In genomic region chr7:45718331-45718730, GRCm38 (mm10) we compare ENCODE assay signal across 8 mouse cellular contexts. TPM values are rescaled to one million over a fixed set of nuclear protein-coding genes. Genes with fewer than 3 reads are reported as not detected.
DNase-seq lines count a peak whose midpoint lies in the region; ATAC-seq and TF ChIP-seq lines count a peak whose summit lies in the region.

No protein-coding gene starts in this region.

- peak overlapping the region; percentile 91 for H3K27ac ChIP-seq in heart, embryonic 11.5 days (ENCODE audit: low read depth, low read length)
- peak overlapping the region; percentile 90 for H3K27ac ChIP-seq in forebrain, embryonic 13.5 days
- peak overlapping the region; percentile 78 for H3K27ac ChIP-seq in liver, embryonic 14.5 days

- intact Hi-C loops in heart, postnatal 25 days (cut with DNase I) = loop anchor here (10.0 kb wide), 1 partner anchor 854 kb away; the partner anchor contains the start of gene Ptov1

- H3K4me2 ChIP-seq in heart, embryonic 11.5 days = peak overlapping the region; percentile 96
- H3K4me2 ChIP-seq in forebrain, embryonic 13.5 days = peak overlapping the region; percentile 96
- peak overlapping the region; percentile 81 for H3K4me2 ChIP-seq in liver, embryonic 14.5 days (ENCODE audit: low read depth)

- TF ChIP-seq EP300 in liver, embryonic 14.5 days (IDR thresholded peaks at IDR 0.05; ENCODE audit: low read depth) = no peak

- ATAC-seq in heart, embryonic 11.5 days (replicated peaks; ENCODE audit: insufficient number of reproducible peaks, low FRiP score, low TSS enrichment) = no peak
- ATAC-seq in forebrain, embryonic 13.5 days = peak; percentile 3; the same call in 1 of the 2 replicates
- no peak for ATAC-seq in liver, embryonic 14.5 days (ENCODE audit: insufficient read depth)

- H3K79me3 ChIP-seq in C2C12 (ENCODE audit: low read depth) = peaks cover 49% of the 10 kb centered on the region

- under 1% methylated on average over 20 of the region's 20 CpGs for WGBS in heart, embryonic 11.5 days (ENCODE audit: insufficient replicate concordance)
- under 1% methylated on average over 20 of the region's 20 CpGs for WGBS in forebrain, embryonic 13.5 days
- under 1% methylated on average over 20 of the region's 20 CpGs for WGBS in liver, embryonic 14.5 days (ENCODE audit: insufficient replicate concordance)

- no peaks in the 10 kb centered on the region for H3K9me3 ChIP-seq in heart, embryonic 11.5 days (replicated peaks; ENCODE audit: control insufficient read depth, low read length)
- H3K9me3 ChIP-seq in forebrain, embryonic 13.5 days (replicated peaks) = no peaks in the 10 kb centered on the region
- H3K9me3 ChIP-seq in liver, embryonic 14.5 days (ENCODE audit: control insufficient read depth, low read length) = no peaks in the 10 kb centered on the region

- peaks cover 23% of the 10 kb centered on the region for H3K36me3 ChIP-seq in heart, embryonic 11.5 days (ENCODE audit: control insufficient read depth, insufficient read depth, low read length)
- H3K36me3 ChIP-seq in C2C12 (ENCODE audit: control insufficient read depth, insufficient read depth) = peaks cover 36% of the 10 kb centered on the region
- H3K36me3 ChIP-seq in forebrain, embryonic 13.5 days (ENCODE audit: poor library complexity, severe bottlenecking) = peaks cover 46% of the 10 kb centered on the region
- peaks cover 30% of the 10 kb centered on the region for H3K36me3 ChIP-seq in liver, embryonic 14.5 days (replicated peaks; ENCODE audit: control insufficient read depth, insufficient read depth, low read depth)

- H3K4me3 ChIP-seq in heart, embryonic 11.5 days (ENCODE audit: low read depth, low read length) = peak overlapping the region; percentile 97
- peak overlapping the region; percentile 71 for H3K4me3 ChIP-seq in C2C12 (ENCODE audit: insufficient read depth, poor library complexity, severe bottlenecking)
- H3K4me3 ChIP-seq in forebrain, embryonic 13.5 days = peak overlapping the region; percentile 93
- H3K4me3 ChIP-seq in liver, embryonic 14.5 days (ENCODE audit: insufficient read depth in 1 of 2, low read depth in 2 of 2, low read length in 2 of 2) = peak overlapping the region; percentile 88 to 90

- TF ChIP-seq CTCF in C2C12 (IDR thresholded peaks at IDR 0.05; ENCODE audit: control insufficient read depth, insufficient read depth, insufficient read length) = no peak
- no peak for TF ChIP-seq CTCF in liver, embryonic 14.5 days (IDR thresholded peaks at IDR 0.05; ENCODE audit: low read depth)

- H3K9ac ChIP-seq in heart, embryonic 11.5 days (ENCODE audit: low read depth, low read length) = peak overlapping the region; percentile 99
- peak overlapping the region; percentile 98 for H3K9ac ChIP-seq in forebrain, embryonic 13.5 days
- H3K9ac ChIP-seq in liver, embryonic 14.5 days (replicated peaks) = peak overlapping the region; percentile 99

- H3ac ChIP-seq in C2C12 (ENCODE audit: control insufficient read depth, insufficient read length, low read depth) = peak overlapping the region; percentile 78

- DNase-seq in heart, postnatal 25 days (ENCODE audit: low spot score) = no peak
- DNase-seq in liver, embryonic 14.5 days (ENCODE audit: low read depth in 3 of 3, low spot score in 3 of 3) = no peak
- DNase-seq in adrenal gland, postnatal 14 days = no peak
- DNase-seq in yolk sac, embryonic 10.5 days (ENCODE audit: low spot score) = no peak
- no peak for DNase-seq in urinary bladder, adult 18-20 months (ENCODE audit: low spot score in 2 of 2)

- H3K4me1 ChIP-seq in heart, embryonic 11.5 days (ENCODE audit: control insufficient read depth, insufficient read depth, low read length) = peaks cover 41% of the 10 kb centered on the region
- H3K4me1 ChIP-seq in forebrain, embryonic 13.5 days = peaks cover 49% of the 10 kb centered on the region
- peaks cover 21 to 26% of the 10 kb centered on the region in 2 experiments for H3K4me1 ChIP-seq in liver, embryonic 14.5 days (replicated peaks; ENCODE audit: control insufficient read depth in 2 of 2, insufficient read depth in 2 of 2, low read length in 1 of 2)

- peaks cover 74% of the 10 kb centered on the region for H3K79me2 ChIP-seq in C2C12 (ENCODE audit: control insufficient read depth, insufficient read depth)

- H3K27me3 ChIP-seq in heart, embryonic 11.5 days (ENCODE audit: control insufficient read depth, insufficient read depth, low read length) = no peaks in the 10 kb centered on the region
- no peaks in the 10 kb centered on the region for H3K27me3 ChIP-seq in C2C12 (ENCODE audit: control insufficient read depth, insufficient read depth, insufficient read length)
- H3K27me3 ChIP-seq in forebrain, embryonic 13.5 days = no peaks in the 10 kb centered on the region
- no peaks in the 10 kb centered on the region for H3K27me3 ChIP-seq in liver, embryonic 14.5 days (ENCODE audit: control insufficient read depth, insufficient read depth, low read length)

TF ChIP-seq in C2C12, 6 proteins besides CTCF, POLR2A, EP300 and RAD21:
- TF ChIP-seq MYOD1 (IDR thresholded peaks at IDR 0.05; ENCODE audit: control insufficient read depth, insufficient read length, low read depth) (no peak), MAX (IDR thresholded peaks at IDR 0.05) (no peak)
TF ChIP-seq in C2C12: peak in this region for 0.

RNA-seq across cellular contexts. Expression of gene Sphk2, which starts 0.5 kb away (rescaled TPM):
- 13.2 and 17.3 TPM in 2 replicates for polyA plus RNA-seq in heart, embryonic 11.5 days (2014; fragmentation: Nextera tagmentation; extraction: Ambion mirVana)
- 10 to 100 TPM; 15.8 to 16.7 TPM for total RNA-seq in heart, postnatal 25 days (2021)
- polyA plus RNA-seq in C2C12 (2012; fragmentation: generic; extraction: Trizol) = 16.9 TPM
- 25.3 and 29.7 TPM in 2 replicates for polyA plus RNA-seq in forebrain, embryonic 13.5 days (2015; fragmentation: Nextera tagmentation; extraction: Ambion mirVana)
- polyA plus RNA-seq in liver, embryonic 14.5 days (2012; rRNA removed) = 7.6 and 9.1 TPM in 2 replicates
- 5.8 and 9.0 TPM in 2 replicates for polyA plus RNA-seq in liver, embryonic 14.5 days (2014; fragmentation: Nextera tagmentation; extraction: Ambion mirVana)
- total RNA-seq in adrenal gland, postnatal 14 days (2021) = 32.3 and 34.4 TPM in 2 replicates

RNA-seq across cellular contexts. Expression of gene Fam83e, which starts 2.7 kb away (rescaled TPM):
- polyA plus RNA-seq in heart, embryonic 11.5 days (2014; fragmentation: Nextera tagmentation; extraction: Ambion mirVana) = 0.58 and 0.67 TPM in 2 replicates
- total RNA-seq in heart, postnatal 25 days (2021) = under 1 TPM; 0.20 to 0.34 TPM
- 0.48 TPM for polyA plus RNA-seq in C2C12 (2012; fragmentation: generic; extraction: Trizol)
- 1.3 TPM in 2 replicates for polyA plus RNA-seq in forebrain, embryonic 13.5 days (2015; fragmentation: Nextera tagmentation; extraction: Ambion mirVana)
- polyA plus RNA-seq in liver, embryonic 14.5 days (2012; rRNA removed) = 0.31 and 0.32 TPM in 2 replicates
- polyA plus RNA-seq in liver, embryonic 14.5 days (2014; fragmentation: Nextera tagmentation; extraction: Ambion mirVana) = 0.14 and 0.32 TPM in 2 replicates
- 0.45 and 0.74 TPM in 2 replicates for total RNA-seq in adrenal gland, postnatal 14 days (2021)

RNA-seq across cellular contexts. Expression of gene Rpl18, which starts 3.1 kb away (rescaled TPM):
- 764 and 836 TPM in 2 replicates for polyA plus RNA-seq in heart, embryonic 11.5 days (2014; fragmentation: Nextera tagmentation; extraction: Ambion mirVana)
- total RNA-seq in heart, postnatal 25 days (2021) = 100 to 1,000 TPM; 507 to 553 TPM
- 4,453 TPM for polyA plus RNA-seq in C2C12 (2012; fragmentation: generic; extraction: Trizol)
- 808 and 823 TPM in 2 replicates for polyA plus RNA-seq in forebrain, embryonic 13.5 days (2015; fragmentation: Nextera tagmentation; extraction: Ambion mirVana)
- polyA plus RNA-seq in liver, embryonic 14.5 days (2012; rRNA removed) = 499 and 605 TPM in 2 replicates
- 832 and 846 TPM in 2 replicates for polyA plus RNA-seq in liver, embryonic 14.5 days (2014; fragmentation: Nextera tagmentation; extraction: Ambion mirVana)
- total RNA-seq in adrenal gland, postnatal 14 days (2021) = 927 and 1,052 TPM in 2 replicates

RNA-seq across cellular contexts. Expression of gene Spaca4, which starts 7.3 kb away (rescaled TPM):
- polyA plus RNA-seq in heart, embryonic 11.5 days (2014; fragmentation: Nextera tagmentation; extraction: Ambion mirVana) = not detected in 2 replicates
- not detected for total RNA-seq in heart, postnatal 25 days (2021)
- 0.33 TPM for polyA plus RNA-seq in C2C12 (2012; fragmentation: generic; extraction: Trizol)
- not detected in 2 replicates for polyA plus RNA-seq in forebrain, embryonic 13.5 days (2015; fragmentation: Nextera tagmentation; extraction: Ambion mirVana)
- polyA plus RNA-seq in liver, embryonic 14.5 days (2012; rRNA removed) = not detected in 2 replicates
- not detected in 2 replicates for polyA plus RNA-seq in liver, embryonic 14.5 days (2014; fragmentation: Nextera tagmentation; extraction: Ambion mirVana)
- not detected in 2 replicates for total RNA-seq in adrenal gland, postnatal 14 days (2021)

RNA-seq across cellular contexts. Expression of gene Dbp, which starts 13.4 kb away (rescaled TPM):
- 3.3 and 3.5 TPM in 2 replicates for polyA plus RNA-seq in heart, embryonic 11.5 days (2014; fragmentation: Nextera tagmentation; extraction: Ambion mirVana)
- 100 to 1,000 TPM in 1 of 2 experiments, 10 to 100 TPM in 1; 13.6 to 153 TPM for total RNA-seq in heart, postnatal 25 days (2021)
- 5.6 TPM for polyA plus RNA-seq in C2C12 (2012; fragmentation: generic; extraction: Trizol)
- 2.5 and 3.0 TPM in 2 replicates for polyA plus RNA-seq in forebrain, embryonic 13.5 days (2015; fragmentation: Nextera tagmentation; extraction: Ambion mirVana)
- polyA plus RNA-seq in liver, embryonic 14.5 days (2012; rRNA removed) = 0.69 and 0.80 TPM in 2 replicates
- 0.51 and 0.54 TPM in 2 replicates for polyA plus RNA-seq in liver, embryonic 14.5 days (2014; fragmentation: Nextera tagmentation; extraction: Ambion mirVana)
- total RNA-seq in adrenal gland, postnatal 14 days (2021) = 31.2 and 46.3 TPM in 2 replicates
